Mouse (Mus musculus) small intestine, adult 2 months (tissue): Measurements from ENCODE around the gene She. TPM values are rescaled to one million over a fixed set of nuclear protein-coding genes. Genes with fewer than 3 reads are reported as not detected.
A peak's percentile ranks its signal among the peaks of the same experiment; 100 is the strongest.
"Not testable (repeated sequence)": the region's sequence is repeated elsewhere in the genome, so short reads cannot be mapped to it uniquely, and the experiment has no call there.

ENCODE experiments used
- H3K27ac ChIP-seq: fragments of 200-500 bp; 2 replicates; pipeline ENCODE4 v1.5.1; 2012; ENCODE audit warnings: low read depth, low read length, control low read depth, inconsistent platforms; ENCODE audit not compliant: insufficient read depth
- H3K27me3 ChIP-seq: fragments of 200-500 bp; 2 replicates; pipeline ENCODE4 v1.6.1; 2012; ENCODE audit warnings: mild to moderate bottlenecking, moderate library complexity, low read length, inconsistent platforms; ENCODE audit not compliant: control insufficient read depth, insufficient read depth
- H3K36me3 ChIP-seq: fragments of 200-500 bp; 2 replicates; pipeline ENCODE4 v1.6.1; 2012; ENCODE audit warnings: mild to moderate bottlenecking, low read length, control low read depth, inconsistent platforms; ENCODE audit not compliant: control insufficient read depth, insufficient read depth
- H3K4me1 ChIP-seq: fragments of 200-500 bp; 2 replicates; pipeline ENCODE4 v1.6.1; 2012; ENCODE audit warnings: low read length, inconsistent platforms, mixed read lengths; ENCODE audit not compliant: control insufficient read depth, insufficient read depth, insufficient read length
- H3K4me3 ChIP-seq: fragments of 200-500 bp; 2 replicates; pipeline ENCODE4 v1.5.1; 2012; ENCODE audit warnings: low read depth, mild to moderate bottlenecking, control low read depth, inconsistent platforms, low read length, moderate library complexity
- CTCF ChIP-seq: fragments of 200-500 bp; IDR thresholded peaks from 2 replicates; pipeline ENCODE4 v1.5.1; 2012; ENCODE audit warnings: low read depth, mild to moderate bottlenecking, control low read depth, inconsistent platforms, low read length, moderate library complexity, mixed read lengths; ENCODE audit not compliant: insufficient replicate concordance, insufficient read length; ENCODE audit errors: extremely low read depth
- POLR2A ChIP-seq: fragments of 200-500 bp; IDR thresholded peaks from 2 replicates; pipeline ENCODE4 v1.6.1; 2012; ENCODE audit warnings: low read depth, mild to moderate bottlenecking, control low read depth, inconsistent platforms, low read length, moderate library complexity
- WGBS: fragments of 180-500 bp; shearing (Covaris S2); methylation state at CpG from one replicate; pipeline ENCODE4 v1.1.7; 2018; 5-methylcytosine and 5-hydroxymethylcytosine counted together
- polyA plus RNA-seq: library from polyadenylated mRNA; depleted of rRNA; stranded (reverse); fragments of >200 nt; gene quantifications from 2 replicates; pipeline ENCODE4 v1.2.3, GENCODE M21; 2012

She gene
- polyA plus RNA-seq, 1 experiment = 0.79 TPM

DNA sequence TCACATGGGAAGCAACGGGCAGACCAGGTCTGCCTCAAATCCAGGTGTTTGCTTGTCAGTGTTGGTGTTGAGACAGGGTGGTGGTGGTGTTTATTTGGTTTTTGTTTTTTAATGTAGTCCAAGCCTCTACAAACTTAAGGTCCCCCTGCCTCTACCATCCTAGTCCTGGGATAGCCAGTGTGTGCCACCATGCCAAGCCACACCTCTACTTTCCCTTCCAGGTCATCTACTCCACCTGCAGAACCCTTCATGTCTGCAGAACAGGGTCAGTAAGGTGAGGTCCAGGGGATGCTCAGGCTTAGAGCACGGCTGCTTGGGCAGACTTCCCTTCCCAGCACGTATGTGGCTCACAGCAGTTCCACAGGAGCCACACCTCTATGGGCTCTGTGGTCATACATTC lies 29.2 kb downstream of the She start:
- 71% methylated on average over 3 of the region's 3 CpGs for WGBS
- no peak overlapping the region for H3K27ac ChIP-seq

DNA sequence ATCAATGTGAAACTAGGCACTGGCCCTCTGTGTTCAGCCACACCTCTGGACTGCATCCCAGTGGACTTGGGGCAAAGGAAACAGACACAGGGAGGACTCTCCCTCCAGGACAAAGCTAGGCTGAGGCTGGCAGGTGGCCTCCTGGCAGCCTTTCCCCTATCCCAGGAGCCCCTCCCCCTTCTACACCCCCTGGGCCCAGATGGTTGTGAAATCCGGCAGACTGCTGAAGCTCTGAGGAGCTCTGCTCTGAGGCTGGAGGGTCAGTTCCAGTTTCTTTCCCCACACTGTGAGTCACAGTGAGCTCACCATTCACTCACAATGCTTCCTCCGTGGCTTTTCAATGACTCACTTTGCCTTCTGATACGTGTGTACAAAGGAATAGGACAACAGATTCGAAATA lies 29.9 kb downstream of the She start:
- no peak overlapping the region for H3K4me3 ChIP-seq
- no peaks in the 10 kb centered on the region for H3K36me3 ChIP-seq
- no peaks in the 10 kb centered on the region for H3K27me3 ChIP-seq
- TF ChIP-seq POLR2A (no peak), CTCF (no peak)
- WGBS = 17% methylated on average over 4 of the region's 4 CpGs
- peaks cover 4% of the 10 kb centered on the region; the same call in 1 of the 2 replicates for H3K4me1 ChIP-seq
- H3K27ac ChIP-seq = 0 out of 2 replicates have a peak overlapping the region, but pooled peaks have one; percentile 49

More for the DNA sequence above, 29.2 kb downstream of the She start:
- Histone ChIP-seq H3K4me1 (peaks cover 4% of the 10 kb centered on the region; the same call in 1 of the 2 replicates), H3K36me3 (no peaks in the 10 kb centered on the region), H3K4me3 (no peak overlapping the region), H3K27me3 (no peaks in the 10 kb centered on the region)
- TF ChIP-seq POLR2A = no peak
- no peak for TF ChIP-seq CTCF

- Histone ChIP-seq H3K27me3 (no peaks in the 10 kb centered on the region), H3K27ac (no peak overlapping the region), H3K36me3 (no peaks in the 10 kb centered on the region), H3K4me1 (peaks cover 4% of the 10 kb centered on the region; the same call in 1 of the 2 replicates), H3K4me3 (no peak overlapping the region)
- WGBS = 47% methylated on average over 8 of the region's 8 CpGs
- no peak for TF ChIP-seq POLR2A
- TF ChIP-seq CTCF = no peak
Measured at GRCm38 (mm10) chr3:89862182-89862761, 31.1 kb downstream of the She start.

- H3K4me3 ChIP-seq, H3K27ac ChIP-seq, H3K36me3 ChIP-seq, H3K27me3 ChIP-seq, H3K4me1 ChIP-seq: not testable (repeated sequence)
- 71% methylated on average over 3 of the region's 3 CpGs for WGBS
Measured at GRCm38 (mm10) chr3:89863276-89863675, 32.1 kb downstream of the She start.

DNA sequence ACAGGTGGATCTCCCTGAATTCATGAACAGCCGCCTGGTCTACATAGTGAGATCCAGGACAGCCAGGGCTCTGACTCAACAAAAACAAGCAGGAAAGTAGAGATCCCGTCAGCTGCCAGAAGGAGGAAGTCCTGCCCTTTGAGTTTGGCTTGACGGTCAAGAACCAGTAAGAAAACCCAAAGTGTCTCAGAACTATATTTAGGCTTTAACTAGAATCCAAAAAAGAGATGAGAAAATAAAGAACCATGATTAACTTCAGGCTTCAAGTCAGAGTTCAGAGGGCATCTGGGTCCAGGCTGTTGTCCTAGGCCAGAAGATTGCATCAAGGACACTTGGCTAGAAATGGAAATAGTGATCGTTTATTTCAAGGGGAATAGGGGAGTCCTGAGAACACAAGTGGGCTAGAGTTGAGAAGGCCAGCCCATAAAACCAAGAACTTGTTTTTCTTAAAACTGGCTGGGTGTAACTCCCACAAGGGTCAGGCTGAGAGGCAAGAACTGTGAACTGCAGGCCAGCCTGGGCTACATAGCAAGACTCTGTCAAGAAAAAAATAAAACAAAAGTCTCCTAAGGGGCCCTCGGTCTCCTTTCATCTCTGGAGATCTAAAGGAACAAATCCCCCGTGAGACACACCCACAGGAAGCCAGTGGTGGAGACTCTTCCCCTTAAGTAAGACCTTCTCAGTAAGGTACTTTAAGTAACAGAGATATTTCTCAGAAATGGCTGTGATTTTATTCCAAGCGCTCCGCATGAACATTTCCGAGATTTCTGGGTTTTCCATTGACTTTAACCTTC lies 32.7 kb downstream of the She start:
- TF ChIP-seq CTCF = no peak
- no peak for TF ChIP-seq POLR2A
- Histone ChIP-seq H3K4me3 (no peak overlapping the region), H3K36me3 (no peaks in the 10 kb centered on the region), H3K27ac (peak overlapping the region; percentile 31), H3K27me3 (no peaks in the 10 kb centered on the region), H3K4me1 (peaks cover 7% of the 10 kb centered on the region)
- 66% methylated on average over 9 of the region's 9 CpGs for WGBS

DNA sequence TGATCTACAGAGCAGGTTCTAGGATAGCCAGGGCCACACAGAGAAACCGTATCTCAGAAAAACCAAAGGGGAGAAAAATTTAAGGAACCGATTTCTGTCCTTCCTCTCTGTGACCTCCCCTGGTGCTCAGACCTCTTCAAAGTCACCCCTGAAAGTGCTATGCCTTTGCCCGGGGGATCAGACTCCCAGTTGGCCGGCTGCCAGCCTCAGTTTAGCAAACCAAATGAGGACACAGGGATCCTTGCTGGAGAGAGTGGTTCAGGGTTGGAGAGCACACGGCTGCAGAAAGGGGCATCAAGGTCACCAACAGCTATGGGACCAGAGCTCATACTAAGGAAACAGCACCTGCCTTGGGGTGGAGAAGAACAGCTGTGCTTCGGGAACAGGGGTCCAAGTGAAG lies 33.9 kb downstream of the She start:
- H3K4me3 ChIP-seq = no peak overlapping the region
- no peak overlapping the region for H3K27ac ChIP-seq
- no peaks in the 10 kb centered on the region for H3K27me3 ChIP-seq
- TF ChIP-seq POLR2A (no peak), CTCF (no peak)
- 46% methylated on average over 6 of the region's 6 CpGs for WGBS
- H3K36me3 ChIP-seq = no peaks in the 10 kb centered on the region
- peaks cover 7% of the 10 kb centered on the region for H3K4me1 ChIP-seq

DNA sequence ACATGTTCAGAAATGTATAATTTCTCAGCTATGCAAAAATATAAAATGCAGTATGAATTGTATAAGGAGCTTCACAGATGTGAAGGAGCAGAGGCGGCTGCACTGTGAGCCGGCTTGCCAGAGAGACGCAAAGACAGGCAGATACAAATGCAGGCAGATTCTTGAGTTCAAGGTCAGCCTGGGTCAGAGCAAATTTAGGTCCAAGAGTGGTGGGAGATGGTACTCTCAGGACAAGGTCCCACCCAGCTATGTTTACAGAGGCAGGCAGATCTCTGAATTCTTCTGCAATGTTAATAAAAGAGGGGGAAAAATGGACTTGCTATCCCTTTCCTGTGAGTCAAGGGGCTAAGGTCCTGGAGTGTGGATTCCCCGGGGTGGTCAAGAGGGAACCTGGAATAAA lies 34.6 kb downstream of the She start:
- H3K27me3 ChIP-seq = no peaks in the 10 kb centered on the region
- no peak overlapping the region for H3K4me3 ChIP-seq
- 80% methylated on average over 4 of the region's 4 CpGs for WGBS
- TF ChIP-seq CTCF = no peak
- no peak for TF ChIP-seq POLR2A
- no peaks in the 10 kb centered on the region for H3K36me3 ChIP-seq
- H3K4me1 ChIP-seq = peaks cover 7% of the 10 kb centered on the region
- no peak overlapping the region for H3K27ac ChIP-seq
